Mouse (Mus musculus) urinary bladder, postnatal 4 days (tissue): Measurements from ENCODE around the gene Fbxw4.

Source experiments
- DNase-seq, 2 experiments: peaks; one replicate each; pipeline ENCODE4 v3.0.0; 2021 to 2022; ENCODE audit warnings: low spot score in 2 of 2

Gene Fbxw4

DNA sequence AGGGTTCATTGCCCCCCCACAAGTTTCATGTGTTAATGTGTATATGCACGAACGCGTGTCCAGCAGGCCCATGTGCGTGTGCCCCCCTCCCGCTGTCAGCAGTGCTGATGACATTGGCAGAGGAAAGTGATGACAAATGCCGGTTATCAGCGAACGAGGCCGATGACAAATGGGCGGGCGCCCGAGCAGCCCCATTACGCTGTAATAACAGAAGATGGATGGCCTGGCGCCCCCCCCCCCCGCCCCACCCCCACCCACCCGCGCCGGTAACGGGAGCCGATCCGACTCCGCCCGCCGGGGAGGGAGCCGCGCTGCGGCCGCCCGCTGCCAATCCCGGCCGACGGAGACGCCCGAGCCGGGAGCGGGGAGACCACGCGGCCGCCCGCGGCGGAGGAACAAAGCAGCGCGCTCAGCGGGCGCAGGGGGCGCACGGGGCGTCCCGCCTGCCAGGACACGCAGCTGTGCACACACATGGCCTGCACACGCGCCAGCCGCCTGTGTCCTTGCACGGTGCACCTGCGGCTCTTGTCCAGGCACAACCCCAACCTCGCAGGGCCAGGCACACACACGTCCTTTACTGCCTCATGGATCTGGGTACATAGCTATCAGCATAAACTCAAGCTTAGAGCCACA, 118.6 kb downstream of the Fbxw4 start:
- no peak for DNase-seq

DNA sequence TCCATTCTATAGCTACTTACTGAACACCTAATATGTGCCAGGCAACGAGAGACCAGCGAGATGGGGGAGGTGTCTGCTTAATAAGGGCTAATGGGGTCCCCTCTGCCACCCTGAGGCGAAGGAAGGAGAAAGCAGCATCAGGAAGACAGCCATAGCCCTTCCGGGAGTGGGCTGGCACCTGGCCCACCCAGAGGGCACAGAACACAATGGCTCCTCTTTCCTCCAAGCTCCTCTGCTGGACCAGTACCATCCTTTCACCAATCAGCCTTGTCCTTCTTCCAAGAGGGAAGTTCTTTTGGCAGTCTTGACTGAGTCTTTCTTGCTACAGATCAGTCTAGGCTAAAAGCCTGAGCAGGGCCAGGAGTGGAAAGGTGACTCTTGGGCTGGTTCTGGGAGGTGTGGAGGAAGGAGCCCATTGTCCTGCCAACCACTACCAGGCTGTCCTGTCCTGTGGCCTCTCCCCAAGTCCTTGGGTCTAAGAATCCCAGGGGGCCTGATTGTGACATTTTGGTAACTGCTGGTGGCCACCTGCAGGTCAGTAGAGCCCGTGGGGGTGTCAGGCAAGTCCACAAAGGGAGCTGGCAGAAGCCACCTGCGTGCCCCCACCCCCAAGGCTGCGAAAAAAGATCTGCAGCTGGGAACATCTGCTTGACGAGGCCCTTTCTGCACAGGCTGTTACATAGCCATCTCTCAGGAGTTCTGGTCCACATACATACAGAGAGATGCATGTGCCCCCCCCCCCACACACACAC, 119.3 kb downstream of the Fbxw4 start:
- DNase-seq = no peak

DNA sequence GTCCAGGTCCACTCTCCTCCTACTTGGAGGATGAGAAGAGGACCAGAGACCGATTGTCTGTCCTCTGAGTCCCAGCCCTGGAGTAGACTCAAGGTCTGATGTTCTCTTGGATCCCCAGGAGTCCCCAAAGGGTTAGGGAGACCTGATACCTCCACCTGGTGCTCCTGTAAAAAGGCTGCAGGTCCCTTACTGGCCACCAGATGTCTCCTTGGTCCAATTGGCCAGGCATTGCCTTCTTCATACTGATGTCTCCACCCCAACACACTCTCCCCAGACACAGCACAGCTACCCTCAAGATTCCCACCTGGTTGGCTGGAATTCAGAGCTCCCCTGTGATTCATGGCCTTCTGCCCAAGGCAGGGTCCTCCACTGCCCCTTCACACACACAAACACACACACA, 122.6 kb downstream of the Fbxw4 start:
- DNase-seq = no peak

DNA sequence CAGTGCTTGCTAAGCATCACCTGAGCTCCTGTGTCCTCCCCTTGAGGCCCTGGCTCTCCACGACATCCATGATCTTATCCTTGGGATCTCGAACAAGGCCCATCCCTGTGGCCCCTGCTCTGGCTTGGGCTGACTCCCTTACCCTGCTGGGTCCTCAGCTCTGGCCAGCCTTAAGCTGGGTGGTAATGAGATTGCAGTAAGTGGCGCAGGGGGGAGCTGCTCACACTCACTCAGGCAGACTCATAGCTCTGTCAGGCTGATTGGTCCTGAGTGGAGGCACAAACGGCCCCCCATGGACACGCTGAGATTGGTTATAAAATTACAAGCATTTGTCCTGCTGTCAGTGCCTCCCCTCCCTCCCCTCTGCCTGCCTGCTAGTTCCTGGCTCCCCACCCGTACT, 124.2 kb downstream of the Fbxw4 start:
- DNase-seq = no peak

DNA sequence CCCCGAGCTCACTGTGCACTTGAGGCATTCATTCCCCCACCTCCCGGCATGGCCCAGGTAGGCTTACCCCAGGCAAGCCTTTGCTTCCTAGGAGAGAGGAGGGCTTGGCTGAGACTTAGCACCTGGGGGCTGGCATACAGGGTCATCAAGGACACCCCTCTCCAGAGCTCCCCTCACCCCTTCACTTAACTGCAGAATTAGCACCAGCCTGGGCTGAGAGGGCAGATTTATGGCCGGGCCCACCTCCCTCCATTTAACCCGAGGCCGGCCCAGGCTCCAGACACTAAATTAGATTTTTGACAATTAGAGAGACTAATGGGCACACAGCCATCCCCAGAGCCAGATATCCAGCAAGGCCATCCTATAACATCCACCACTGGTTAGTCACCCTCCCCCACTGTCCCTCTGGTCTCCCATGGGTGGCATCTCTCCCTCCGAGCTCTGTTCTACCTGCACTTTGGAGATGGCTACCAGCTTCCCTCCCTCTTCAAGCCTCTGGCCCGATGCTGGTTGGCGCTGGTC, 124.8 kb downstream of the Fbxw4 start:
- DNase-seq = no peak

DNA sequence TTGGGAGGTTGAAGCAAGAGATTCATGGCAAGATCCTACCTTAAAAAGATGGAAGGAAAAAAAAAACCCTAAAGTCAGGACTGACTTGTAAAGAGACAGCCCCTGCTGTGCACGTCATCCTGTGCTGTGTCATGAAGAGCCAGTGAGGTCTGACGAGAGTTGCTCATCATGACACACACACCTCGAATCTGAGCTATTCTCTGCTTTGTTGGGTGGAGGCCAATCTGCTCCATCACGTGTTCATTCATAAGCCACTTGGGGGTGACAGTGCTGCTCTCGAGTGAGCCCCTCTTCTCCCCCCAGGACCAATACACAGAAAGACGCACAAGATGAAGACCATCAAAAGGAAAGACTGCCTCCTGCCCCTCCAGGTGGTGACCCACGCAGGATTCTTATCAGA, 126.5 kb downstream of the Fbxw4 start:
- DNase-seq = no peak

DNA sequence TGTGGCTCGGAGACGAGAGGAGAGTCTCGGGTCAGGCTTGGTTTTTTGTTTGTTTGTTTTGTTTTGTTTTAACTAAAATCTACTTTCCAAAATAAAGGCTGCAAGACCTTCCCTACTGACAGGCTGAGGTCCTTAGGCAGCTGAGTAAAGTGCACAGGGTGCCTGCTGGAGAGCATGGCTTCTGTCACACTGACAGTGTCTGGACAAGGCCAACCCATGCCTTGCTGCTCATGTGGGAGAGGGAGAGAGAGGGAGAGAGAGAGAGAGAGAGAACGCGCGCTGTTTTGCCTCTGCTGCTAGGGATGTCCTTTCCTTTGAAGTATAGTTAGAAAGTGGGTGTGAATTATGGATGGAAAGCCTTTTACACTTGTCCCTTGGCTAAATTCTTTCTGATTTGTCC, 128.6 kb downstream of the Fbxw4 start:
- no peak for DNase-seq

DNA sequence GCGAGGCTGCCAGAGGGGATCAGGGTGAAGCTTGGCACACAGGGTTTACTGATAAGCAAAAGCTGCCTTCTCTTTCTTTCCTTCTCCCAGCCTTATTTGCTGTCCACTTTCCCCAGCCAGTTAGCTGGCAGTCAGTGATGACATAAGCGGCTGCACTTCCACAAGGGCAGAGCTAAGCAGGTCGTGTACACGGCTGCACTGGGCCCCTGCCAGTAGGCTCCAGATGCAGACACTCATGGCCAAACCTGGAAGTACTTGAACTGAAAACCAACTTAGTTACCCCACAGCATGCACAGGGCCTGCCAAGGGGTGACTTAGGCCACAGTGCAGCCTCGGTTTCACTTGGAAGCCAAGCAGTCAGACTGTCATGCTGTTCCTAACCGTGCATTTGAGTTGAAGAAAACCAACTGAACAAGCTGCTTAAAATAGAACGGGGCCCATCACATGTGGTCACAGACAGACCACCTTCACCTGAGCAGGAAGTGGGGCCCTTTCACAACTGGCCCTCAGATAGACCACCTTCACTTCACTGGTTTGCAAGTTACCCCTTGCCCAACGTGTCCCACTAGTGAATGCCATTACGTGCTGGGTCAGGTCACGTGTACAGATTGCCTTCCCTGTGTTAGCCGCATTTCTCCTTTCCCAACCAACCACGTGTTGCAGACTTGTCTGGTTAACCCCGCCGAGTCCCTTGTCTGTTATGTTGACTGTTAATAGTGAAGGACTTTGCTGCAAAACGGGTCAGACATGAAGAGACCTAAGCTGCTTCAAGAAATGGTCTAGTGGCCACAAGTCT, 129.7 kb downstream of the Fbxw4 start:
- DNase-seq = no peak

DNA sequence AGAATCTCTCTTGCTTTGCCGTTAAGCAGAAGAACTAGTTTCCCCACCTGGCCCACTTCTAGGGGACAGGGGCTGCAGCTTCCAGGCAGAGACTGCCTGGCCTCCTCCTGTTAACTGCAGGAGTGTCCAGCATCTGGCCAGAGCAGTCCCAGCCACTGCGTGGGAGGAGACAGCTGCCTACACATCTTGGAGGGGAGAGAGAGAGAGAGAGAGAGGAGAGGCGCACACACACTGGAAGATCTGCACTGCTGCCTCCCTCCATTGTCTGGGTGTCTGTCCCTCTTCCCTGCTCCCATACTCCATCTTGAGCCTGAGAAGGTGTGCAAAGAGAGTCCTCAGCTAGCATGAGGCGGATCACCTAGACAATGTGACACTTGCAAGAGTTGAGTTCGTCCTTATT, 130.8 kb downstream of the Fbxw4 start:
- DNase-seq = no peak
